Mouse (Mus musculus): ENCODE results near the gene Pou2f3. TPM values are rescaled to one million over a fixed set of nuclear protein-coding genes. Genes with fewer than 3 reads are reported as not detected.

Gene Pou2f3
- total and polyA plus RNA-seq, 3 experiments: not detected

GRCm38 (mm10) chr9:43230886-43231285, 20.7 kb upstream of the Pou2f3 start:
- peaks cover 11 to 62% of the 10 kb centered on the region in 2 experiments for H3K4me1 ChIP-seq (ENCODE audit: control insufficient read depth in 1 of 2, insufficient read depth in 2 of 2, low read length in 2 of 2)
- H3K36me3 ChIP-seq (ENCODE audit: control insufficient read depth in 1 of 2, insufficient read depth in 2 of 2, low read length in 2 of 2): peaks cover 0 to 49% of the 10 kb centered on the region in 2 experiments
- peaks cover 43% of the 10 kb centered on the region for H3K79me2 ChIP-seq (ENCODE audit: control insufficient read depth, insufficient read depth, low read length, poor library complexity)
- H3K9ac ChIP-seq (ENCODE audit: control insufficient read depth, low read depth, low read length, poor library complexity, severe bottlenecking): no peak overlapping the region
- no peaks in the 10 kb centered on the region for H3K9me3 ChIP-seq (replicated peaks; ENCODE audit: insufficient read depth, low read length)
- no peak overlapping the region for H3K4me3 ChIP-seq (ENCODE audit: control insufficient read depth in 1 of 2, insufficient read depth in 1 of 2, low read depth in 2 of 2, low read length in 2 of 2)
- H3K27me3 ChIP-seq (ENCODE audit: control insufficient read depth in 1 of 2, insufficient read depth in 2 of 2, low read length in 2 of 2): no peaks in the 10 kb centered on the region
- TF ChIP-seq ZMIZ1 (IDR thresholded peaks at IDR 0.05; ENCODE audit: low read depth, low read length): no peak
- TF ChIP-seq HCFC1 (IDR thresholded peaks at IDR 0.05; ENCODE audit: low read depth, low read length): no peak
- no peak for TF ChIP-seq SMC3 (IDR thresholded peaks at IDR 0.05; ENCODE audit: low read depth, low read length)
- no peak for TF ChIP-seq CHD1 (IDR thresholded peaks at IDR 0.05; ENCODE audit: low read depth, low read length)
- no peak for TF ChIP-seq CTCF (IDR thresholded peaks at IDR 0.05 in 2 of 3, conservative IDR thresholded peaks at IDR 0.05 in 1 of 3; ENCODE audit: control insufficient read depth in 1 of 3, insufficient read depth in 1 of 3, low read depth in 2 of 3, low read length in 3 of 3, poor library complexity in 1 of 3, severe bottlenecking in 1 of 3)
- TF ChIP-seq GABPA (IDR thresholded peaks at IDR 0.05; ENCODE audit: low read depth, low read length): no peak
- no peak for TF ChIP-seq MAFK (IDR thresholded peaks at IDR 0.05; ENCODE audit: borderline replicate concordance, low read depth, low read length)
- no peak for TF ChIP-seq USF2 (IDR thresholded peaks at IDR 0.05; ENCODE audit: borderline replicate concordance in 1 of 2, insufficient read depth in 1 of 2, low read depth in 1 of 2, low read length in 2 of 2)
- no peak for TF ChIP-seq E2F4 (IDR thresholded peaks at IDR 0.05; ENCODE audit: borderline replicate concordance, low read depth, low read length)
- TF ChIP-seq ZNF384 (IDR thresholded peaks at IDR 0.05; ENCODE audit: low read depth, low read length): no peak
- no peak for TF ChIP-seq CHD2 (IDR thresholded peaks at IDR 0.05; ENCODE audit: low read length)
- no peak for TF ChIP-seq RAD21 (IDR thresholded peaks at IDR 0.05; ENCODE audit: low read depth, low read length)
- no peak for TF ChIP-seq NRF1 (IDR thresholded peaks at IDR 0.05; ENCODE audit: insufficient read depth, low read depth, low read length, poor library complexity, severe bottlenecking)
- TF ChIP-seq MAX (IDR thresholded peaks at IDR 0.05; ENCODE audit: low read length): no peak
- TF ChIP-seq UBTF (IDR thresholded peaks at IDR 0.05; ENCODE audit: borderline replicate concordance, insufficient read depth, low read depth, low read length): no peak
- no peak for TF ChIP-seq USF1 (IDR thresholded peaks at IDR 0.05; ENCODE audit: low read depth, low read length)
- no peak for TF ChIP-seq POLR2AphosphoS2 (IDR thresholded peaks at IDR 0.05; ENCODE audit: low read length)
- no peak for DNase-seq (ENCODE audit: low read depth, low spot score)
- H3K27ac ChIP-seq (ENCODE audit: control insufficient read depth, low read depth, low read length): no peak overlapping the region

- DNase-seq (ENCODE audit: low read depth, low spot score): no peak
- Histone ChIP-seq H3K4me3 (ENCODE audit: control insufficient read depth in 1 of 2, insufficient read depth in 1 of 2, low read depth in 2 of 2, low read length in 2 of 2) (no peak overlapping the region), H3K36me3 (ENCODE audit: control insufficient read depth in 1 of 2, insufficient read depth in 2 of 2, low read length in 2 of 2) (peaks cover 0 to 46% of the 10 kb centered on the region in 2 experiments), H3K27me3 (ENCODE audit: control insufficient read depth in 1 of 2, insufficient read depth in 2 of 2, low read length in 2 of 2) (no peaks in the 10 kb centered on the region), H3K9ac (ENCODE audit: control insufficient read depth, low read depth, low read length, poor library complexity, severe bottlenecking) (no peak overlapping the region), H3K9me3 (replicated peaks; ENCODE audit: insufficient read depth, low read length) (no peaks in the 10 kb centered on the region), H3K79me2 (ENCODE audit: control insufficient read depth, insufficient read depth, low read length, poor library complexity) (peaks cover 44% of the 10 kb centered on the region), H3K27ac (ENCODE audit: control insufficient read depth, low read depth, low read length) (no peak overlapping the region), H3K4me1 (ENCODE audit: control insufficient read depth in 1 of 2, insufficient read depth in 2 of 2, low read length in 2 of 2) (peaks cover 6 to 62% of the 10 kb centered on the region in 2 experiments)
- no peak for TF ChIP-seq POLR2AphosphoS5 (IDR thresholded peaks at IDR 0.05; ENCODE audit: borderline replicate concordance, low read depth, low read length)
- TF ChIP-seq CTCF (IDR thresholded peaks at IDR 0.05 in 2 of 3, conservative IDR thresholded peaks at IDR 0.05 in 1 of 3; ENCODE audit: control insufficient read depth in 1 of 3, insufficient read depth in 1 of 3, low read depth in 2 of 3, low read length in 3 of 3, poor library complexity in 1 of 3, severe bottlenecking in 1 of 3): no peak
- no peak for TF ChIP-seq NELFE (IDR thresholded peaks at IDR 0.05; ENCODE audit: low read depth, low read length)
- no peak for TF ChIP-seq RAD21 (IDR thresholded peaks at IDR 0.05; ENCODE audit: low read depth, low read length)
- no peak for TF ChIP-seq TBP (IDR thresholded peaks at IDR 0.05; ENCODE audit: low read depth, low read length)
- TF ChIP-seq MXI1 (IDR thresholded peaks at IDR 0.05; ENCODE audit: low read depth, low read length): no peak
- no peak for TF ChIP-seq E2F4 (IDR thresholded peaks at IDR 0.05; ENCODE audit: borderline replicate concordance, low read depth, low read length)
- TF ChIP-seq JUND (IDR thresholded peaks at IDR 0.05; ENCODE audit: low read depth, low read length): no peak
Observed at GRCm38 (mm10) chr9:43229962-43230361, 19.8 kb upstream of the Pou2f3 start.

All from MEL (cell line).